Mouse (Mus musculus) cerebellum, adult 2 months (tissue): ENCODE measurements around the gene Olfr656. TPM values are rescaled to one million over a fixed set of nuclear protein-coding genes. Genes with fewer than 3 reads are reported as not detected.

Source experiments
- DNase-seq, 2 experiments: peaks; one replicate each; pipeline ENCODE4 v3.0.0; 2021
- H3K27ac ChIP-seq: fragments of 200-500 bp; 2 replicates; pipeline ENCODE4 v1.5.1; 2012; ENCODE audit warnings: low read length, control low read depth, inconsistent platforms; ENCODE audit not compliant: insufficient read depth
- H3K27me3 ChIP-seq: fragments of 200-500 bp; 2 replicates; pipeline ENCODE4 v1.6.1; 2012; ENCODE audit warnings: inconsistent platforms, mild to moderate bottlenecking, low read length, moderate library complexity; ENCODE audit not compliant: control insufficient read depth, insufficient read depth
- H3K4me1 ChIP-seq: fragments of 200-500 bp; 2 replicates; pipeline ENCODE4 v1.6.1; 2011; ENCODE audit warnings: low read length; ENCODE audit not compliant: control insufficient read depth, insufficient read depth
- H3K4me3 ChIP-seq: fragments of 200-500 bp; replicated peaks from 2 replicates; pipeline ENCODE3; 2011; ENCODE audit warnings: mild to moderate bottlenecking, low read depth, low read length, control low read depth; ENCODE audit not compliant: insufficient read depth
- CTCF ChIP-seq: fragments of 200-500 bp; IDR thresholded peaks from 2 replicates; pipeline ENCODE4 v1.5.1; 2011; ENCODE audit warnings: low read depth, mild to moderate bottlenecking, control low read depth, low read length, moderate library complexity, borderline replicate concordance; ENCODE audit not compliant: insufficient read depth
- POLR2A ChIP-seq: fragments of 200-500 bp; IDR thresholded peaks from 2 replicates; pipeline ENCODE4 v1.6.1; 2011; ENCODE audit warnings: low read length, control low read depth, borderline replicate concordance; ENCODE audit not compliant: insufficient read depth
- WGBS: fragments of 180-500 bp; shearing (Covaris S2); methylation state at CpG from one replicate; pipeline ENCODE4 v1.1.7; 2018; 5-methylcytosine and 5-hydroxymethylcytosine counted together
- polyA plus RNA-seq: library from polyadenylated mRNA; depleted of rRNA; stranded (reverse); fragments of >200 nt; gene quantifications from 2 replicates; pipeline ENCODE4 v1.2.3, GENCODE M21; 2012; rRNA removed

Olfr656 gene
- polyA plus RNA-seq: not detected in 2 replicates

- 68% methylated on average over 4 of the region's 4 CpGs for WGBS
- TF ChIP-seq POLR2A: no peak
- no peak for TF ChIP-seq CTCF
- Histone ChIP-seq H3K4me1 (no peaks in the 10 kb centered on the region; the same call in 1 of the 2 replicates), H3K27me3 (no peaks in the 10 kb centered on the region), H3K27ac (no peak within 1 kb of the TSS), H3K4me3 (no peak within 1 kb of the TSS)
- DNase-seq: no peak
These were observed at the start of gene Olfr656 for GRCm38 (mm10) chr7:104613655-104614054. Gene Olfr656 (plus strand): TSS chr7:104613955.

- H3K4me3 ChIP-seq: no peak within 1 kb of the TSS
- H3K27ac ChIP-seq: no peak within 1 kb of the TSS
- no peak for TF ChIP-seq POLR2A
- TF ChIP-seq CTCF: no peak
- no peak for DNase-seq
- H3K27me3 ChIP-seq: no peaks in the 10 kb centered on the region
- H3K4me1 ChIP-seq: no peaks in the 10 kb centered on the region
- 66% methylated on average over 2 of the region's 2 CpGs for WGBS
These were observed 36.7 kb upstream of the Olfr656 start, which contains the start of gene Olfr653 for GRCm38 (mm10) chr7:104577014-104577413. Gene Olfr653 (plus strand): TSS chr7:104577314.

GRCm38 (mm10) chr7:104580846-104581245, 32.9 kb upstream of the Olfr656 start:
- 92% methylated on average over 4 of the region's 4 CpGs for WGBS
- no peaks in the 10 kb centered on the region for H3K27me3 ChIP-seq
- no peak for DNase-seq
- H3K4me3 ChIP-seq: no peak overlapping the region
- no peak overlapping the region for H3K27ac ChIP-seq
- TF ChIP-seq CTCF (no peak), POLR2A (no peak)
- no peaks in the 10 kb centered on the region for H3K4me1 ChIP-seq

GRCm38 (mm10) chr7:104581429-104581828, 32.3 kb upstream of the Olfr656 start:
- 87% methylated on average over 4 of the region's 4 CpGs for WGBS
- Histone ChIP-seq H3K4me1 (no peaks in the 10 kb centered on the region), H3K4me3 (no peak overlapping the region), H3K27ac (no peak overlapping the region), H3K27me3 (no peaks in the 10 kb centered on the region)
- no peak for DNase-seq
- TF ChIP-seq CTCF (no peak), POLR2A (no peak)

GRCm38 (mm10) chr7:104586725-104587124, 27.0 kb upstream of the Olfr656 start, which contains the start of gene Olfr654:
Gene Olfr654 (plus strand): TSS chr7:104587025.
- WGBS: 87% methylated on average over 4 of the region's 4 CpGs
- TF ChIP-seq POLR2A (no peak), CTCF (no peak)
- no peak for DNase-seq
- Histone ChIP-seq H3K4me1 (no peaks in the 10 kb centered on the region), H3K27me3 (no peaks in the 10 kb centered on the region), H3K27ac (no peak within 1 kb of the TSS), H3K4me3 (no peak within 1 kb of the TSS)

- H3K4me3 ChIP-seq: no peak overlapping the region
- no peak for TF ChIP-seq CTCF
- no peak for TF ChIP-seq POLR2A
- DNase-seq: no peak
- no peaks in the 10 kb centered on the region for H3K27me3 ChIP-seq
- H3K27ac ChIP-seq: no peak overlapping the region
- 83% methylated on average over 5 of the region's 5 CpGs for WGBS
- H3K4me1 ChIP-seq: no peaks in the 10 kb centered on the region
These were observed 25.5 kb upstream of the Olfr656 start for GRCm38 (mm10) chr7:104588274-104588673.

GRCm38 (mm10) chr7:104601679-104602078, 12.1 kb upstream of the Olfr656 start, which contains the start of gene Olfr655:
Gene Olfr655 (minus strand): TSS chr7:104601779.
- Histone ChIP-seq H3K4me3 (no peak within 1 kb of the TSS), H3K27ac (no peak within 1 kb of the TSS), H3K27me3 (no peaks in the 10 kb centered on the region; the same call in 1 of the 2 replicates), H3K4me1 (no peaks in the 10 kb centered on the region)
- WGBS: 87% methylated on average over 2 of the region's 2 CpGs
- no peak for DNase-seq
- TF ChIP-seq CTCF (no peak), POLR2A (no peak)

- Histone ChIP-seq H3K27me3 (no peaks in the 10 kb centered on the region), H3K4me1 (no peaks in the 10 kb centered on the region), H3K27ac (no peak overlapping the region), H3K4me3 (no peak overlapping the region)
- TF ChIP-seq POLR2A (no peak), CTCF (no peak)
- WGBS: 6% methylated on average over 3 of the region's 3 CpGs
- no peak for DNase-seq
These were observed 10.6 kb upstream of the Olfr656 start for GRCm38 (mm10) chr7:104603173-104603572.

- H3K4me1 ChIP-seq: no peaks in the 10 kb centered on the region
- H3K27me3 ChIP-seq: no peaks in the 10 kb centered on the region
- TF ChIP-seq CTCF: no peak
- no peak for TF ChIP-seq POLR2A
- no peak overlapping the region for H3K27ac ChIP-seq
- no peak for DNase-seq
- no peak overlapping the region for H3K4me3 ChIP-seq
These were observed 9.0 kb upstream of the Olfr656 start for GRCm38 (mm10) chr7:104604727-104605126.
